Mouse (Mus musculus) lung, adult 2 months (tissue): Measurements from ENCODE around the gene Prps2.

Source experiments
- CTCF ChIP-seq: fragments of 200-500 bp; IDR thresholded peaks from 2 replicates; pipeline ENCODE4 v1.5.1; 2011; ENCODE audit warnings: mild to moderate bottlenecking, low read length, control low read depth; ENCODE audit not compliant: insufficient read depth
- POLR2A ChIP-seq: fragments of 200-500 bp; IDR thresholded peaks from 2 replicates; pipeline ENCODE4 v1.6.1; 2011; ENCODE audit warnings: low read depth, mild to moderate bottlenecking, control low read depth, low read length, borderline replicate concordance; ENCODE audit errors: extremely low read depth

GRCm38 (mm10) chrX:167337990-167338389 lies 44.6 kb downstream of the Prps2 start:
- no peak for TF ChIP-seq CTCF
- TF ChIP-seq POLR2A, result no peak
